ENCODE assay signal across 7 mouse cellular contexts in the genomic region with DNA sequence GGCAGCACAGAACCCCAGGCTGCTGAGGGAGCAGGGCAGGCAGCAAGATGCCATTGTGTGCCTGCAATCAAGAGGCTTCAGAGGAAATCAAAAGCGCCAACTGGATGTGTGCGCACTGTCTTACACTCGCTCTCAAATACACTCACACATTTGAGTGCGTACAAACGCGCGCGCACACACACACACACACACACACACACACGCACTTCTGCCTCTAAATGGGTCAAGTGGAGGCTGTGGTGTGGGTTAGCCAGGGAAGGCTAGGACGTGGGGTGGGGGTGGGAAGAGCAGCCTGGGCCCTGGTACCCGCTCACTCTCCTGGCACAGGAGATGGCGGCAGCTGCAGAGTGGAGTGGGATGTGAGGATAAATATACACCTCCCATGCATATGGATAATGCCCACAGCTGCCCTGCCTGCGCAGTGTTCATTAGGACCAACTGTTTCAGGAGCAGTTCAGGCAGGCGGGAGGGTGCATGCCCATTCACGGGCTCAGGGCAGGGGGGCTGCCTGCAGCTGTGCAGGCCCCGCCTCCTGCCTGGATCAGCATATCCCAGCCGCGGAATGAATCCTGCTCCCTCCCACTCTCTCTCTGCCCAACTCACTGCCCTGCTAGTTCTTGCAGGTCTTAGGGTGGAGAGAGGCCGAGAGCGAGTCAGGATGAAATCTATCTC. TPM values are rescaled to one million over a fixed set of nuclear protein-coding genes. Genes with fewer than 3 reads are reported as not detected.
DNase-seq lines count a peak whose midpoint lies in the region; ATAC-seq and TF ChIP-seq lines count a peak whose summit lies in the region.

No protein-coding gene starts in this region.

- no peaks in the 10 kb centered on the region for H3K27me3 ChIP-seq in forebrain, postnatal 0 days (ENCODE audit: insufficient read depth, low read length)
- H3K27me3 ChIP-seq in hindbrain, postnatal 0 days (ENCODE audit: insufficient read depth, low read length) = no peaks in the 10 kb centered on the region
- H3K27me3 ChIP-seq in midbrain, embryonic 14.5 days (ENCODE audit: control insufficient read depth, insufficient read depth, low read length) = no peaks in the 10 kb centered on the region

- no peak for TF ChIP-seq CTCF in brain, embryonic 14.5 days (IDR thresholded peaks at IDR 0.05; ENCODE audit: borderline replicate concordance, extremely low read depth, insufficient read depth, insufficient read length)
- no peak for TF ChIP-seq CTCF in forebrain, postnatal 0 days (IDR thresholded peaks at IDR 0.05; ENCODE audit: low read depth)
- no peak for TF ChIP-seq CTCF in hindbrain, postnatal 0 days (IDR thresholded peaks at IDR 0.05; ENCODE audit: low read depth)

- H3K4me3 ChIP-seq in forebrain, postnatal 0 days (ENCODE audit: low read depth, low read length) = peak overlapping the region; percentile 12; the same call in 1 of the 2 replicates
- H3K4me3 ChIP-seq in hindbrain, postnatal 0 days (ENCODE audit: low read length) = peak overlapping the region; percentile 7; the same call in 1 of the 2 replicates
- peak overlapping the region; percentile 17 for H3K4me3 ChIP-seq in midbrain, embryonic 14.5 days (replicated peaks; ENCODE audit: low read depth, low read length)

- peak; percentile 89 for ATAC-seq in forebrain, postnatal 0 days
- peak; percentile 87 for ATAC-seq in hindbrain, postnatal 0 days
- ATAC-seq in midbrain, embryonic 14.5 days (ENCODE audit: low FRiP score, low TSS enrichment) = peak; percentile 89

- peak; percentile 85 for DNase-seq in NIH3T3 (ENCODE audit: low read depth)
- peak; percentile 97 for DNase-seq in brain, embryonic 14.5 days (ENCODE audit: low read depth)
- DNase-seq in forebrain, postnatal 0 days = peak; percentile 83
- DNase-seq in hindbrain, postnatal 0 days (ENCODE audit: low spot score) = peak; percentile 82
- peak; percentile 80 to 83 for DNase-seq in left cerebral cortex, postnatal 36 days (ENCODE audit: low spot score in 2 of 2)
- DNase-seq in midbrain, embryonic 14.5 days = peak; percentile 87
- DNase-seq in thymus, postnatal 25 days = peak; percentile 36

- no peak for TF ChIP-seq POLR2A in brain, embryonic 14.5 days (IDR thresholded peaks at IDR 0.05; ENCODE audit: borderline replicate concordance, extremely low read depth, insufficient read depth, insufficient read length, poor library complexity, severe bottlenecking)

- H3K36me3 ChIP-seq in forebrain, postnatal 0 days (ENCODE audit: insufficient read depth) = no peaks in the 10 kb centered on the region
- H3K36me3 ChIP-seq in hindbrain, postnatal 0 days (ENCODE audit: insufficient read depth, low read length) = no peaks in the 10 kb centered on the region
- H3K36me3 ChIP-seq in midbrain, embryonic 14.5 days (ENCODE audit: control insufficient read depth, insufficient read depth, low read length) = no peaks in the 10 kb centered on the region

- peak overlapping the region; percentile 81 for H3K27ac ChIP-seq in forebrain, postnatal 0 days (ENCODE audit: low read depth, low read length)
- H3K27ac ChIP-seq in hindbrain, postnatal 0 days = peak overlapping the region; percentile 70
- H3K27ac ChIP-seq in midbrain, embryonic 14.5 days (replicated peaks; ENCODE audit: low read depth, low read length) = peak overlapping the region; percentile 85

- intact Hi-C loops in left cerebral cortex, postnatal 36 days (cut with DNase I) = loop anchor here (2.0 kb wide), 1 partner anchor 21 kb away; no protein-coding TSS in a partner anchor

- no peaks in the 10 kb centered on the region for H3K9me3 ChIP-seq in forebrain, postnatal 0 days (ENCODE audit: low read length)
- H3K9me3 ChIP-seq in hindbrain, postnatal 0 days (ENCODE audit: low read length) = no peaks in the 10 kb centered on the region
- H3K9me3 ChIP-seq in midbrain, embryonic 14.5 days (ENCODE audit: control insufficient read depth, low read length) = no peaks in the 10 kb centered on the region

- H3K9ac ChIP-seq in forebrain, postnatal 0 days = peak overlapping the region; percentile 35; the same call in 1 of the 2 replicates
- peak overlapping the region; percentile 14 for H3K9ac ChIP-seq in hindbrain, postnatal 0 days (replicated peaks; ENCODE audit: low read length)
- peak overlapping the region; percentile 29; the same call in 1 of the 2 replicates for H3K9ac ChIP-seq in midbrain, embryonic 14.5 days (replicated peaks; ENCODE audit: low read length)

- peak overlapping the region; percentile 48 for H3K4me2 ChIP-seq in forebrain, postnatal 0 days (ENCODE audit: low read depth)
- H3K4me2 ChIP-seq in hindbrain, postnatal 0 days (ENCODE audit: low read depth, low read length) = peak overlapping the region; percentile 52
- peak overlapping the region; percentile 54 for H3K4me2 ChIP-seq in midbrain, embryonic 14.5 days (ENCODE audit: low read length)

- WGBS in forebrain, postnatal 0 days = 1% methylated on average over 20 of the region's 20 CpGs
- WGBS in hindbrain, postnatal 0 days = 5% methylated on average over 20 of the region's 20 CpGs
- 2% methylated on average over 20 of the region's 20 CpGs for WGBS in midbrain, embryonic 14.5 days

- H3K4me1 ChIP-seq in forebrain, postnatal 0 days (ENCODE audit: insufficient read depth) = peaks cover 48% of the 10 kb centered on the region
- H3K4me1 ChIP-seq in hindbrain, postnatal 0 days (ENCODE audit: insufficient read depth, low read length) = peaks cover 27% of the 10 kb centered on the region
- peaks cover 54% of the 10 kb centered on the region for H3K4me1 ChIP-seq in midbrain, embryonic 14.5 days (ENCODE audit: control insufficient read depth, insufficient read depth, low read length)

RNA-seq across cellular contexts. Expression of a gene that starts 22.1 kb away (rescaled TPM):
- polyA plus RNA-seq in brain, embryonic 14.5 days (2012; rRNA removed) = 35.3 and 63.0 TPM in 2 replicates
- total RNA-seq in forebrain, postnatal 0 days (2014; rRNA removed) = 68.6 and 76.5 TPM in 2 replicates
- polyA plus RNA-seq in forebrain, postnatal 0 days (2015; fragmentation: Nextera tagmentation; extraction: Ambion mirVana) = 25.9 and 28.2 TPM in 2 replicates
- 108 and 115 TPM in 2 replicates for total RNA-seq in hindbrain, postnatal 0 days (2014; rRNA removed)
- polyA plus RNA-seq in hindbrain, postnatal 0 days (2015; fragmentation: Nextera tagmentation; extraction: Ambion mirVana) = 28.8 and 29.7 TPM in 2 replicates
- 100 to 1,000 TPM; 109 to 114 TPM for total RNA-seq in left cerebral cortex, postnatal 36 days (2021)
- 36.5 and 38.5 TPM in 2 replicates for polyA plus RNA-seq in midbrain, embryonic 14.5 days (2014; fragmentation: Nextera tagmentation; extraction: Ambion mirVana)

RNA-seq across cellular contexts. Expression of a gene that starts 49.4 kb away (rescaled TPM):
- 169 and 180 TPM in 2 replicates for polyA plus RNA-seq in brain, embryonic 14.5 days (2012; rRNA removed)
- total RNA-seq in forebrain, postnatal 0 days (2014; rRNA removed) = 98.1 and 138 TPM in 2 replicates
- polyA plus RNA-seq in forebrain, postnatal 0 days (2015; fragmentation: Nextera tagmentation; extraction: Ambion mirVana) = 184 and 202 TPM in 2 replicates
- 66.2 and 71.1 TPM in 2 replicates for total RNA-seq in hindbrain, postnatal 0 days (2014; rRNA removed)
- polyA plus RNA-seq in hindbrain, postnatal 0 days (2015; fragmentation: Nextera tagmentation; extraction: Ambion mirVana) = 220 and 224 TPM in 2 replicates
- 100 to 1,000 TPM; 112 to 120 TPM for total RNA-seq in left cerebral cortex, postnatal 36 days (2021)
- polyA plus RNA-seq in midbrain, embryonic 14.5 days (2014; fragmentation: Nextera tagmentation; extraction: Ambion mirVana) = 134 and 200 TPM in 2 replicates

RNA-seq across cellular contexts. Expression of a gene that starts 49.5 kb away (rescaled TPM):
- polyA plus RNA-seq in brain, embryonic 14.5 days (2012; rRNA removed) = 11.8 and 12.6 TPM in 2 replicates
- total RNA-seq in forebrain, postnatal 0 days (2014; rRNA removed) = 8.0 and 12.6 TPM in 2 replicates
- 8.2 and 10.6 TPM in 2 replicates for polyA plus RNA-seq in forebrain, postnatal 0 days (2015; fragmentation: Nextera tagmentation; extraction: Ambion mirVana)
- total RNA-seq in hindbrain, postnatal 0 days (2014; rRNA removed) = 8.1 and 10.2 TPM in 2 replicates
- polyA plus RNA-seq in hindbrain, postnatal 0 days (2015; fragmentation: Nextera tagmentation; extraction: Ambion mirVana) = 12.0 and 13.0 TPM in 2 replicates
- total RNA-seq in left cerebral cortex, postnatal 36 days (2021) = 1 to 10 TPM; 4.3 to 7.1 TPM
- polyA plus RNA-seq in midbrain, embryonic 14.5 days (2014; fragmentation: Nextera tagmentation; extraction: Ambion mirVana) = 7.3 and 10.2 TPM in 2 replicates

Comparison
In these comparisons a context has a peak if more than half of its experiments do, and no peak if none do; other contexts are left out.
1. Peak in every context shown above with its lines: DNase-seq, ATAC-seq, H3K4me3 ChIP-seq and H3K27ac ChIP-seq.
2. DNase-seq: peak in every context shown above with its lines; median percentile 97 in brain, embryonic 14.5 days; 87 in midbrain, embryonic 14.5 days; 85 in NIH3T3; 83 in forebrain, postnatal 0 days; 82 in hindbrain, postnatal 0 days; 82 in left cerebral cortex, postnatal 36 days; 36 in thymus, postnatal 25 days.